Mouse (Mus musculus) mouse embryonic stem cell (cell line): ENCODE measurements around the gene Borcs6.

Experiments
- in situ Hi-C, 2 experiments: fragments of 300-500 bp; cut with MboI; formaldehyde crosslinking; loops; 1 replicate in 1 of 2; 3 replicates in 1 of 2; pipeline ENCODE4 v1.14.3; 2019 to 2020; ENCODE audit warnings: low sequenced_read_pairs in 2 of 2, low pct_unique_long_range_greater_than_20kb in 1 of 2, mixed read lengths in 1 of 2; ENCODE audit not compliant: unreplicated experiment in 1 of 2

The Borcs6 gene

GRCm38 (mm10) chr11:69065394-69065925 is 5.9 kb downstream of the Borcs6 start:
- in situ Hi-C loops = loop anchor here in 1 of 2 experiments (10.0 kb wide), 1 partner anchor 169 kb away; the partner anchor contains the start of gene Gucy2e

DNA sequence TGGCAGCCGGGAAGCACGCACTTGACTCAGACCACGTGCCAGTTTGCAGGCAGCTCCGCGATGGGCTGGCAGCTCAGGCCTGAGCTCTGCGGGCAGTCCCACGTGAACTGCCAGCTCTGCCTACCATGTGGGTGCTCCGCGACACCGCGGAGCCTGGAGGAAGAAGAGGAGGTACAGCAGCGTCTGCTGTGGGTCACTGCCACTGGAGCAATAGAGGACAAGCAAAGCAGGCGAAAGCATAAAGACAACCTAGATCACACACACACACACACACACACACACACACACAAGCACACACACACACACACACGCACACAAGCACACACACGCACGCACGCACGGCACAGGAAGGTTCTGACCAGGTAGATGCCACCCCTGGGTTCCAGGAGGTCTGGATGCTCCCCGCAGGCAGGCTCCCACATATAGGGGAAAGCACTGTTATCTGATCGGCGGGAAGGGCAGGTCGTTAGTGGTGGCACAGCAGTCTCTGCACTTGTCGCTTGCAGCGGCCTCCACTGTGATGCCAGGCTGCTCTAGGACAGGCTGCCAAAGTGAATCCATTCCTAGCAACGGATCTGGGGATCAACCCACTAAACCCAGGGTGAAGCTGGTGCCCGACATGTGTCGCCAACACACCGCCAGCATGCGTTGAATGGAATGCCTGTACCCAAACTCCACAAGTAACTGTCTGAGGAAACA is 6.8 kb downstream of the Borcs6 start:
- in situ Hi-C loops = loop anchor here in 1 of 2 experiments (10.0 kb wide), 1 partner anchor 168 kb away; the partner anchor contains the start of gene Gucy2e

DNA sequence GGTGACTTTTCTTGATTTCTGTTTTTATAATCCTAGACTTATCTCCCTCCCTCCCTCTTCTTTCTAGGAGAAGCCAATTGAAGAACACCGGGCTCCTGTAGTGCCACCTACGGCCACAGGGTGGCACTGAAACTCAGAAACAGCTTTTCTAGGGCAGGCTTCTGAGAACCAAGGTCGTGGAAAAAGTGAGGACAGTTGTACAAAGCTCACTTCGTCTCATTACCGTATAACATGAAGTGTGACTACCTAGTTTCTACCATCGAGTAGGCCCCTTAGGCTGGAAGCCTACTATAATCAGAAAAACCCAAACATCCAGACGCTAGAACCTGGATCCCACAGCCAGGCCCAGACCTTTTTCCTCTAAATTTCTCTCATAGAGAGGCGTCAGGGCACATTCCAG is 7.4 kb downstream of the Borcs6 start:
- in situ Hi-C loops = loop anchor here in 1 of 2 experiments (10.0 kb wide), 1 partner anchor 168 kb away; the partner anchor contains the start of gene Gucy2e

DNA sequence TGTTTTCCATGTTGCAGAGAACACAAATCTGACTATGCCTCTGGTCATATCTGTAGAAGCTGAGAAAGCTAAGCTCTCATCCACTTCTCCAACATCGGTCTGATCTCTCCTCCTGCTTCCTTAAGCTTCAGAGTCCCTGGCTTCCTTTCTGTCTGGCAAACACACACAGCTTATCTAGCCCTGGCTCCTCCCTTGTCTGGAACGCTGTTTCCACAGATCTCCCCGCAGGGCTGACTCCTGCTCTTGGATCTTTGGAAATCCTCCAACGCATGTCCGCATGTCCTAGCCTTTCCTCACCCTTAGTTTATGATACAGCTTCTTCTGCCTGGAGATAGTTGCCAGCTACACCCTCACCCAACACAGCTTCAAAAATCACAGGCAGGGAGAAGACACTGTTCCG is 8.1 kb downstream of the Borcs6 start:
- in situ Hi-C loops = loop anchor here in 1 of 2 experiments (10.0 kb wide), 1 partner anchor 167 kb away; the partner anchor contains the start of gene Gucy2e

GRCm38 (mm10) chr11:69070093-69070492 is 10.6 kb downstream of the Borcs6 start:
- in situ Hi-C loops = no loop called here

GRCm38 (mm10) chr11:69070590-69071222 is 11.2 kb downstream of the Borcs6 start, which contains the start of gene Tmem107:
Tmem107 (plus strand) TSS chr11:69070806.
- in situ Hi-C loops = no loop called here

- in situ Hi-C loops = no loop called here
Observed at GRCm38 (mm10) chr11:69071262-69071661, 11.7 kb downstream of the Borcs6 start.

- in situ Hi-C loops = no loop called here
Observed at GRCm38 (mm10) chr11:69072234-69072633, 12.7 kb downstream of the Borcs6 start.

DNA sequence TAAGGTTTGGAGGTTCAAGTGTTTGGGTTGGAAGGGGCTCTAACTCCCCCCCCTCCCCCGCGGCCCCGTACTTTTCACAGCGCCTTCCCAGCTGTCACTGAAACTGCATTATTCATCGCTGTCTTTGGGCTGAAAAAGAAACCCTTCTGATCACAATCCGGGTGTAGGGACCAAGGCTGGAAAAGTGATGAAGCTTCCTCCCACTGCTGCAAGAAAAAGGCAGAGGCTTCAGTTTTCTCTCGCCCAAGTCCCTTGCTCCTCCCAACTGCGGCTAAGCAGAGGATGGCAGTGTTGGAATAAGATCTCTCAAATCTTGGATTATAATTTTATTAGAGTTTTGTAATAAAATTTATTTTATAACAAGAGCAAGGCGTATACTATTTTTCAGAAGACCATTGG is 13.1 kb downstream of the Borcs6 start:
- in situ Hi-C loops = no loop called here

DNA sequence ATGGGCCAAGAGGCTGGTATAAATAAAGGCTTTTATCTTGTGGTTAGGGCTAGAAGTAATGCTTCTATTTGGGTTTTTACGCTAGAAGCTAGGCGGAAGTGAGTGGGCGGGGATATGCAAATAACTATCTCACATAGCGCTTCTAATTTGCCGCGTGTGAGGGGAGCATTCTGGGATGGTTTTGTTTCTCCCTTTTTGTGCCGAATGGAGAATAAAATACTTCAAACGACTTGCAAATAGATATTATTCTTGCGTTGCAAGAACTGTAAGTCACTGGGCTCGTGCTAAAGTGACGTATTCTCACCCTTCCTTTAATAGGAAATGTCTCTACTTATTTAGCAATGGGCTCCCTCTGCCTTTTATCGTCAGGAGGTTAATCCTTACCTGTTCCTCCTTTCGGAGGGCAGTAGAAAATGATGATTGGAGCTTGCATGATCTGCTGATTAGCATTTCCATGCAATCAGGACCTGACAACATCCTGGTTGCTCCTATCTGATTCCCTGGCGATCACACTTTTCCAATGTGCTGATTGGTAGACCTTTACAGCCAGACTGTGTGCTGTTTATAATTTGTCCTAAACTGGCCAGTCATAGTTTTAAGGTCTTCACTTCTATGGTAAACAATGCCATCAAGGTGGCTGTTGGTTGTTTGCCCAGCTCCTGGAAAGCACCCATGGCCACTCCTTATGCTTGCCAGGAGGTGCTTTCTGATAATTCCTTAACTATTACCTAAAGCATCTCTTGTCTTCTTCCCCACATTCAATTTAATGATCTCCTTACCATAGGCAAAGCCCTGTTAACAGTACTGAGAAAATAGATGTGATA is 13.8 kb downstream of the Borcs6 start:
- in situ Hi-C loops = no loop called here

GRCm38 (mm10) chr11:69073951-69074775 is 14.6 kb downstream of the Borcs6 start:
- in situ Hi-C loops = no loop called here

DNA sequence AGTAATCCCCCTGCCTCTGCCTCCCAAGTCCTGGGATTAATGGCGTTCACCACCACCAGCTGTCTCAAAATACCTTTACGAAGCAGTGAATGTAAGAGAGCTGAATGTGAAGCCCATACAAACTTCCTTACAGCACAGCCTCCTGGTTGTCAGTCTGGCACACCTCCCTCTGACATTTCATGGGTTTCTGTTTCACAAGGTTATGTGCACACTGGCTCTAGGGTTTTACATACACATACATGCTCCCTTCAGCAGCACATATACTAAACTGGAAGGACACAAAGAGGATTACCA is 15.2 kb downstream of the Borcs6 start:
- in situ Hi-C loops = loop anchor here in 1 of 2 experiments (5.0 kb wide), 1 partner anchor 43 kb away; no protein-coding TSS in a partner anchor

- in situ Hi-C loops = loop anchor here in 1 of 2 experiments (5.0 kb wide), 1 partner anchor 41 kb away; no protein-coding TSS in a partner anchor
Observed at GRCm38 (mm10) chr11:69075764-69076479, 16.4 kb downstream of the Borcs6 start.

DNA sequence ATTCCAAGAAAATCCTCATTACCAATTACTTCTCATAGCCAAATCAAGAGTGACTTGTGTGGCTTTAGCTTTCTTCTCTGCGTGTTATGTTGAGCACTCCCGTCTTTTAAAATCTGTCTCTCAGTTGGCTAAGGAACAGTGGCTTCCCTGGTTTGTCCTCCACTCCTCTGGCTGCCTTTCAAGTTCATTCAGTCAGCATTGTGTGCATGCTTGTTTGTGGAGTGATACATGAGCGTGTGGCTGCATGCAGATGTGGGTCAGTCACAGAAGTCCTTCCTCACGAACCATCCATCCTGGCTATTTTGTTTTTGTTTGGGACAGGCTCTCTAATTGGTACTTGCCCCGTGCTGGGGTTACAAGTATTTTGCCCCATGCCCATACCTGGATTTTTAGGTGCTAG is 17.1 kb downstream of the Borcs6 start:
- in situ Hi-C loops = loop anchor here in 1 of 2 experiments (5.0 kb wide), 1 partner anchor 41 kb away; no protein-coding TSS in a partner anchor

GRCm38 (mm10) chr11:69077316-69077715 is 17.8 kb downstream of the Borcs6 start:
- in situ Hi-C loops = loop anchor here in 1 of 2 experiments (5.0 kb wide), 1 partner anchor 40 kb away; no protein-coding TSS in a partner anchor

DNA sequence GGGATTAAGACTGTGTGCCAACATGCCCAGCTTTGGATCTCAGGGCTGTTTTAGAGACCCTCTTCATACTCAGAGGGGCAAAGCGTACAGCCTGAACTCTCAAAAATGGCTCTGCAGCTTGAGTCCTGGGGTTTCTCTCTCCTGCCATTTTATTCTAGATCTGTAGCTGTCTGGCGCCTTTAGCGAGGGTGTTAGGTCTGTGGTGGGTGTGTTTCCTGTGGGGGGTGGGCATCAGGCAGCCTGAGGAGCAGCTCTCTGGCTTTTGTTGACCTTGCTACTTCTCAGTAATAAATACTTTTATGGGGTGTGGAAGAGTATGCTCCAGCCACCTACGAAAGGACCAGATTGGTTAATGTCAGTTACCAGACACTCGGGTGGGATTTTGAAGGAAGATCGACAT is 18.5 kb downstream of the Borcs6 start:
- in situ Hi-C loops = loop anchor here in 1 of 2 experiments (5.0 kb wide), 1 partner anchor 39 kb away; no protein-coding TSS in a partner anchor

GRCm38 (mm10) chr11:69078805-69079438 is 19.4 kb downstream of the Borcs6 start:
- in situ Hi-C loops = loop anchor here in 1 of 2 experiments (5.0 kb wide), 1 partner anchor 38 kb away; no protein-coding TSS in a partner anchor
